Mouse (Mus musculus) lung, adult 2 months (tissue): Measurements from ENCODE around the gene Neb. TPM values are rescaled to one million over a fixed set of nuclear protein-coding genes. Genes with fewer than 3 reads are reported as not detected.

ENCODE experiments used
- DNase-seq: peaks from one replicate; pipeline ENCODE4 v3.0.0; 2022
- H3K4me1 ChIP-seq: fragments of 200-500 bp; 2 replicates; pipeline ENCODE4 v1.6.1; 2011; ENCODE audit warnings: low read length; ENCODE audit not compliant: control insufficient read depth, insufficient read depth
- H3K4me3 ChIP-seq: fragments of 200-500 bp; replicated peaks from 2 replicates; pipeline ENCODE3; 2011; ENCODE audit warnings: low read depth, mild to moderate bottlenecking, control low read depth, low read length; ENCODE audit errors: extremely low read depth
- CTCF ChIP-seq: fragments of 200-500 bp; IDR thresholded peaks from 2 replicates; pipeline ENCODE4 v1.5.1; 2011; ENCODE audit warnings: mild to moderate bottlenecking, low read length, control low read depth; ENCODE audit not compliant: insufficient read depth
- POLR2A ChIP-seq: fragments of 200-500 bp; IDR thresholded peaks from 2 replicates; pipeline ENCODE4 v1.6.1; 2011; ENCODE audit warnings: low read depth, mild to moderate bottlenecking, control low read depth, low read length, borderline replicate concordance; ENCODE audit errors: extremely low read depth
- WGBS: fragments of 180-500 bp; shearing (Covaris S2); methylation state at CpG from one replicate; pipeline ENCODE4 v1.1.7; 2018; 5-methylcytosine and 5-hydroxymethylcytosine counted together
- polyA plus RNA-seq: library from polyadenylated mRNA; depleted of rRNA; stranded (reverse); fragments of >200 nt; gene quantifications from 2 replicates; pipeline ENCODE4 v1.2.3, GENCODE M21; 2012

Gene Neb
- polyA plus RNA-seq, 1 experiment: 15.0 TPM

- H3K4me3 ChIP-seq: no peak overlapping the region
- DNase-seq: no peak
- TF ChIP-seq POLR2A: no peak
- no peak for TF ChIP-seq CTCF
- 42% methylated on average over 10 of the region's 10 CpGs for WGBS
- no peaks in the 10 kb centered on the region for H3K4me1 ChIP-seq
Observed at GRCm38 (mm10) chr2:52378848-52379261, 581 bp upstream of the Neb start.

GRCm38 (mm10) chr2:52377706-52378447 is 397 bp downstream of the Neb start:
- TF ChIP-seq POLR2A (no peak), CTCF (no peak)
- Histone ChIP-seq H3K4me3 (no peak overlapping the region), H3K4me1 (no peaks in the 10 kb centered on the region)
- DNase-seq: no peak
- 58% methylated on average over 13 of the region's 13 CpGs for WGBS

- no peak for DNase-seq
- H3K4me3 ChIP-seq: no peak overlapping the region
- no peak for TF ChIP-seq CTCF
- TF ChIP-seq POLR2A: no peak
- H3K4me1 ChIP-seq: no peaks in the 10 kb centered on the region
- WGBS: 93% methylated on average over 6 of the region's 6 CpGs
Observed at GRCm38 (mm10) chr2:52374706-52375105, 3.6 kb downstream of the Neb start.

- Histone ChIP-seq H3K4me3 (no peak overlapping the region), H3K4me1 (no peaks in the 10 kb centered on the region)
- DNase-seq: no peak
- WGBS: 35% methylated on average over 6 of the region's 6 CpGs
- TF ChIP-seq CTCF: no peak
- no peak for TF ChIP-seq POLR2A
Observed at GRCm38 (mm10) chr2:52372480-52372879, 5.8 kb downstream of the Neb start.

GRCm38 (mm10) chr2:52372080-52372479 is 6.2 kb downstream of the Neb start:
- WGBS: 62% methylated on average over 4 of the region's 4 CpGs

GRCm38 (mm10) chr2:52371066-52371465 is 7.2 kb downstream of the Neb start:
- TF ChIP-seq CTCF: no peak
- no peak for TF ChIP-seq POLR2A
- Histone ChIP-seq H3K4me3 (no peak overlapping the region), H3K4me1 (no peaks in the 10 kb centered on the region)
- 8% methylated on average over 2 of the region's 2 CpGs for WGBS
- DNase-seq: no peak

More at GRCm38 (mm10) chr2:52372080-52372479, 6.2 kb downstream of the Neb start:
- H3K4me3 ChIP-seq: no peak overlapping the region
- no peak for DNase-seq
- TF ChIP-seq POLR2A (no peak), CTCF (no peak)
- no peaks in the 10 kb centered on the region for H3K4me1 ChIP-seq

- DNase-seq: no peak
- no peaks in the 10 kb centered on the region for H3K4me1 ChIP-seq
- WGBS: 83% methylated on average over 6 of the region's 6 CpGs
- TF ChIP-seq CTCF (no peak), POLR2A (no peak)
- H3K4me3 ChIP-seq: no peak overlapping the region
Observed at GRCm38 (mm10) chr2:52369622-52370021, 8.7 kb downstream of the Neb start.

- Histone ChIP-seq H3K4me1 (no peaks in the 10 kb centered on the region), H3K4me3 (no peak overlapping the region)
- TF ChIP-seq CTCF (no peak), POLR2A (no peak)
- 89% methylated on average over 5 of the region's 5 CpGs for WGBS
- no peak for DNase-seq
Observed at GRCm38 (mm10) chr2:52367665-52368064, 10.6 kb downstream of the Neb start.

- TF ChIP-seq POLR2A (no peak), CTCF (no peak)
- no peak for DNase-seq
- 58% methylated on average over 13 of the region's 13 CpGs for WGBS
- Histone ChIP-seq H3K4me1 (no peaks in the 10 kb centered on the region), H3K4me3 (no peak overlapping the region)
Observed at GRCm38 (mm10) chr2:52367248-52367647, 11.0 kb downstream of the Neb start.

- no peak for TF ChIP-seq POLR2A
- no peak for TF ChIP-seq CTCF
- Histone ChIP-seq H3K4me3 (no peak overlapping the region), H3K4me1 (no peaks in the 10 kb centered on the region)
- WGBS: 90% methylated on average over 9 of the region's 9 CpGs
- no peak for DNase-seq
Observed at GRCm38 (mm10) chr2:52361086-52361485, 17.2 kb downstream of the Neb start.

GRCm38 (mm10) chr2:52359722-52360121 is 18.6 kb downstream of the Neb start:
- no peak overlapping the region for H3K4me3 ChIP-seq
- 82% methylated on average over 1 of the region's 1 CpGs for WGBS
- no peak for TF ChIP-seq CTCF
- TF ChIP-seq POLR2A: no peak

More at GRCm38 (mm10) chr2:52359722-52360121, 18.6 kb downstream of the Neb start:
- no peaks in the 10 kb centered on the region for H3K4me1 ChIP-seq
- no peak for DNase-seq
